Mouse (Mus musculus) intestine, embryonic 15.5 days (tissue): ENCODE data around the gene Carm1. TPM values are rescaled to one million over a fixed set of nuclear protein-coding genes. Genes with fewer than 3 reads are reported as not detected.
A peak's percentile ranks its signal among the peaks of the same experiment; 100 is the strongest.
"Not testable (repeated sequence)": the region's sequence is repeated elsewhere in the genome, so short reads cannot be mapped to it uniquely, and the experiment has no call there.

Experiments used
- ATAC-seq: fragments of 200-750 bp; cut with Nextera tagmentation; 2 replicates; pipeline ENCODE4 v1.8.0; 2017; ENCODE audit warnings: moderate TSS enrichment, moderate library complexity
- H3K27ac ChIP-seq: fragments of 300-500 bp; sonication (generic); 2 replicates; pipeline ENCODE4 v1.5.1; 2015; ENCODE audit warnings: mild to moderate bottlenecking, inconsistent platforms
- H3K27me3 ChIP-seq: fragments of 300-500 bp; sonication (generic); replicated peaks from 2 replicates; pipeline ENCODE4 v1.6.1; 2015; ENCODE audit warnings: inconsistent platforms
- H3K36me3 ChIP-seq: fragments of 300-500 bp; sonication (generic); 2 replicates; pipeline ENCODE4 v1.6.1; 2015; ENCODE audit warnings: inconsistent platforms
- H3K4me1 ChIP-seq: fragments of 300-500 bp; sonication (generic); replicated peaks from 2 replicates; pipeline ENCODE4 v1.6.1; 2015; ENCODE audit warnings: inconsistent platforms
- H3K4me2 ChIP-seq: fragments of 300-500 bp; sonication (generic); replicated peaks from 2 replicates; pipeline ENCODE4 v1.6.1; 2015; ENCODE audit warnings: mild to moderate bottlenecking, inconsistent platforms
- H3K4me3 ChIP-seq: fragments of 300-500 bp; sonication (generic); replicated peaks from 2 replicates; pipeline ENCODE4 v1.5.1; 2015; ENCODE audit warnings: inconsistent platforms
- H3K9ac ChIP-seq: fragments of 300-500 bp; sonication (generic); 2 replicates; pipeline ENCODE4 v1.6.1; 2015; ENCODE audit warnings: inconsistent platforms
- H3K9me3 ChIP-seq: fragments of 300-500 bp; sonication (generic); 2 replicates; pipeline ENCODE4 v1.6.1; 2016; ENCODE audit warnings: inconsistent platforms
- WGBS: fragments of 180-500 bp; shearing (Covaris S2); methylation state at CpG from one replicate; pipeline ENCODE4 v1.1.7; 2015; 5-methylcytosine and 5-hydroxymethylcytosine counted together
- polyA plus RNA-seq: library from polyadenylated mRNA; unstranded; fragments of >200 nt; fragmentation: Nextera tagmentation; extraction: Ambion mirVana; gene quantifications from 2 replicates; pipeline ENCODE4 v1.2.1, GENCODE M21; 2015

The Carm1 gene
- polyA plus RNA-seq, 1 experiment from 2014 or later = 41.4 TPM

GRCm38 (mm10) chr9:21591127-21591830 lies 44.6 kb downstream of the Carm1 start:
- no peak overlapping the region for H3K27ac ChIP-seq

GRCm38 (mm10) chr9:21591831-21592702 lies 45.4 kb downstream of the Carm1 start:
- Histone ChIP-seq H3K4me2 (peak overlapping the region; percentile 81), H3K36me3 (peaks cover 29% of the 10 kb centered on the region), H3K4me3 (peak overlapping the region; percentile 72), H3K9me3 (no peaks in the 10 kb centered on the region), H3K9ac (peak overlapping the region; percentile 61), H3K27ac (peak overlapping the region; percentile 52; the same call in 1 of the 2 replicates), H3K4me1 (peaks cover 18% of the 10 kb centered on the region), H3K27me3 (no peaks in the 10 kb centered on the region)
- WGBS = 18% methylated on average over 17 of the region's 17 CpGs
- ATAC-seq = peak; percentile 79

More at GRCm38 (mm10) chr9:21591127-21591830, 44.6 kb downstream of the Carm1 start:
- peaks cover 32% of the 10 kb centered on the region for H3K36me3 ChIP-seq
- H3K4me1 ChIP-seq = peaks cover 18% of the 10 kb centered on the region
- H3K4me2 ChIP-seq = peak overlapping the region; percentile 81
- H3K9ac ChIP-seq = no peak overlapping the region
- no peaks in the 10 kb centered on the region for H3K9me3 ChIP-seq
- 83% methylated on average over 6 of the region's 6 CpGs for WGBS
- H3K27me3 ChIP-seq = no peaks in the 10 kb centered on the region
- no peak for ATAC-seq
- peak overlapping the region; percentile 72; the same call in 1 of the 2 replicates for H3K4me3 ChIP-seq

GRCm38 (mm10) chr9:21592703-21593121 lies 46.0 kb downstream of the Carm1 start, which contains the start of the genes Timm29 and Yipf2:
TSS of gene Timm29 (plus strand) at chr9:21592722.
TSS of gene Yipf2 (minus strand) at chr9:21592828.
- under 1% methylated on average over 30 of the region's 30 CpGs for WGBS
- Histone ChIP-seq H3K27me3 (no peaks in the 10 kb centered on the region), H3K9ac (peak within 1 kb of the TSS; percentile 71)

GRCm38 (mm10) chr9:21593122-21593721 lies 46.5 kb downstream of the Carm1 start:
- Histone ChIP-seq H3K4me3 (peak overlapping the region; percentile 72), H3K27ac (peak overlapping the region; percentile 77), H3K27me3 (no peaks in the 10 kb centered on the region), H3K36me3 (peaks cover 18% of the 10 kb centered on the region; the same call in 1 of the 2 replicates), H3K9me3 (no peaks in the 10 kb centered on the region), H3K4me2 (peak overlapping the region; percentile 90), H3K4me1 (peaks cover 18% of the 10 kb centered on the region), H3K9ac (peak overlapping the region; percentile 71)
- WGBS = under 1% methylated on average over 69 of the region's 69 CpGs
- peak; percentile 75 for ATAC-seq

More at GRCm38 (mm10) chr9:21592703-21593121, 46.0 kb downstream of the Carm1 start, which contains the start of the genes Timm29 and Yipf2:
- peak within 1 kb of the TSS; percentile 90 for H3K4me2 ChIP-seq
- H3K4me3 ChIP-seq = peak within 1 kb of the TSS; percentile 72
- peak; percentile 94 for ATAC-seq
- no peaks in the 10 kb centered on the region for H3K9me3 ChIP-seq
- H3K4me1 ChIP-seq = peaks cover 18% of the 10 kb centered on the region
- peaks cover 23% of the 10 kb centered on the region; the same call in 1 of the 2 replicates for H3K36me3 ChIP-seq
- H3K27ac ChIP-seq = peak within 1 kb of the TSS; percentile 77

- Histone ChIP-seq H3K4me1 (peaks cover 18% of the 10 kb centered on the region), H3K4me3 (peak overlapping the region; percentile 72; the same call in 1 of the 2 replicates), H3K4me2 (peak overlapping the region; percentile 90)
- H3K27ac ChIP-seq, H3K9ac ChIP-seq, H3K27me3 ChIP-seq, ATAC-seq, H3K36me3 ChIP-seq, H3K9me3 ChIP-seq: not testable (repeated sequence)
- WGBS = 88% methylated on average over 8 of the region's 8 CpGs
Observed at GRCm38 (mm10) chr9:21594350-21594749, 47.7 kb downstream of the Carm1 start.

GRCm38 (mm10) chr9:21594838-21595237 lies 48.1 kb downstream of the Carm1 start:
- 0 out of 2 replicates have a peak, but pooled peaks cover 2% of the 10 kb centered on the region for H3K36me3 ChIP-seq
- H3K9ac ChIP-seq = peak overlapping the region; percentile 3; the same call in 1 of the 2 replicates
- peaks cover 18% of the 10 kb centered on the region for H3K4me1 ChIP-seq
- no peaks in the 10 kb centered on the region for H3K9me3 ChIP-seq
- peak overlapping the region; percentile 90 for H3K4me2 ChIP-seq
- H3K27ac ChIP-seq = no peak overlapping the region
- no peak for ATAC-seq
- H3K27me3 ChIP-seq = no peaks in the 10 kb centered on the region
- WGBS = 74% methylated on average over 2 of the region's 2 CpGs
- no peak overlapping the region for H3K4me3 ChIP-seq

GRCm38 (mm10) chr9:21598198-21598597 lies 51.5 kb downstream of the Carm1 start:
- Histone ChIP-seq H3K4me1 (peaks cover 9% of the 10 kb centered on the region), H3K9ac (no peak overlapping the region), H3K27me3 (no peaks in the 10 kb centered on the region), H3K4me3 (no peak overlapping the region), H3K9me3 (no peaks in the 10 kb centered on the region), H3K36me3 (no peaks in the 10 kb centered on the region), H3K4me2 (no peak overlapping the region), H3K27ac (no peak overlapping the region)
- ATAC-seq = no peak
- WGBS = 42% methylated on average over 2 of the region's 2 CpGs

GRCm38 (mm10) chr9:21600186-21600585 lies 53.5 kb downstream of the Carm1 start:
- Histone ChIP-seq H3K27me3 (no peaks in the 10 kb centered on the region), H3K9me3 (no peaks in the 10 kb centered on the region), H3K4me3 (no peak overlapping the region), H3K4me1 (no peaks in the 10 kb centered on the region), H3K27ac (no peak overlapping the region), H3K36me3 (no peaks in the 10 kb centered on the region), H3K4me2 (no peak overlapping the region), H3K9ac (no peak overlapping the region)
- ATAC-seq = no peak
- WGBS = 75% methylated on average over 3 of the region's 3 CpGs

GRCm38 (mm10) chr9:21601073-21601472 lies 54.4 kb downstream of the Carm1 start:
- no peak for ATAC-seq
- 85% methylated on average over 2 of the region's 2 CpGs for WGBS
- Histone ChIP-seq H3K9ac (no peak overlapping the region), H3K4me2 (no peak overlapping the region), H3K4me3 (no peak overlapping the region), H3K36me3 (no peaks in the 10 kb centered on the region), H3K4me1 (no peaks in the 10 kb centered on the region), H3K27ac (no peak overlapping the region), H3K9me3 (no peaks in the 10 kb centered on the region), H3K27me3 (no peaks in the 10 kb centered on the region)

GRCm38 (mm10) chr9:21601722-21602399 lies 55.2 kb downstream of the Carm1 start:
- Histone ChIP-seq H3K4me1 (no peaks in the 10 kb centered on the region), H3K9me3 (no peaks in the 10 kb centered on the region), H3K27me3 (no peaks in the 10 kb centered on the region), H3K36me3 (no peaks in the 10 kb centered on the region), H3K9ac (no peak overlapping the region), H3K4me2 (no peak overlapping the region), H3K4me3 (no peak overlapping the region), H3K27ac (no peak overlapping the region)
- peak; percentile 89 for ATAC-seq
- WGBS = 50% methylated on average over 10 of the region's 10 CpGs

- no peaks in the 10 kb centered on the region for H3K27me3 ChIP-seq
- 74% methylated on average over 5 of the region's 5 CpGs for WGBS
- ATAC-seq = no peak
- H3K27ac ChIP-seq = no peak overlapping the region
- no peaks in the 10 kb centered on the region for H3K4me1 ChIP-seq
- no peak overlapping the region for H3K9ac ChIP-seq
- H3K36me3 ChIP-seq = no peaks in the 10 kb centered on the region
- no peaks in the 10 kb centered on the region for H3K9me3 ChIP-seq
- H3K4me2 ChIP-seq = no peak overlapping the region
- no peak overlapping the region for H3K4me3 ChIP-seq
Observed at GRCm38 (mm10) chr9:21604119-21604518, 57.4 kb downstream of the Carm1 start.
